Mouse (Mus musculus) gonadal fat pad, adult 2 months (tissue): Measurements from ENCODE around the gene Ccdc6. TPM values are rescaled to one million over a fixed set of nuclear protein-coding genes. Genes with fewer than 3 reads are reported as not detected.
"Not testable (repeated sequence)": the region's sequence is repeated elsewhere in the genome, so short reads cannot be mapped to it uniquely, and the experiment has no call there.

Experiments
- DNase-seq: peaks from one replicate; pipeline ENCODE4 v3.0.0-alpha.2; 2012; ENCODE audit warnings: low read depth
- polyA plus RNA-seq: library from polyadenylated mRNA; depleted of rRNA; stranded (reverse); fragments of >200 nt; gene quantifications from 2 replicates; pipeline ENCODE4 v1.2.3, GENCODE M21; 2012; rRNA removed

Ccdc6 gene
- polyA plus RNA-seq, 1 experiment: 28.7 TPM

DNA sequence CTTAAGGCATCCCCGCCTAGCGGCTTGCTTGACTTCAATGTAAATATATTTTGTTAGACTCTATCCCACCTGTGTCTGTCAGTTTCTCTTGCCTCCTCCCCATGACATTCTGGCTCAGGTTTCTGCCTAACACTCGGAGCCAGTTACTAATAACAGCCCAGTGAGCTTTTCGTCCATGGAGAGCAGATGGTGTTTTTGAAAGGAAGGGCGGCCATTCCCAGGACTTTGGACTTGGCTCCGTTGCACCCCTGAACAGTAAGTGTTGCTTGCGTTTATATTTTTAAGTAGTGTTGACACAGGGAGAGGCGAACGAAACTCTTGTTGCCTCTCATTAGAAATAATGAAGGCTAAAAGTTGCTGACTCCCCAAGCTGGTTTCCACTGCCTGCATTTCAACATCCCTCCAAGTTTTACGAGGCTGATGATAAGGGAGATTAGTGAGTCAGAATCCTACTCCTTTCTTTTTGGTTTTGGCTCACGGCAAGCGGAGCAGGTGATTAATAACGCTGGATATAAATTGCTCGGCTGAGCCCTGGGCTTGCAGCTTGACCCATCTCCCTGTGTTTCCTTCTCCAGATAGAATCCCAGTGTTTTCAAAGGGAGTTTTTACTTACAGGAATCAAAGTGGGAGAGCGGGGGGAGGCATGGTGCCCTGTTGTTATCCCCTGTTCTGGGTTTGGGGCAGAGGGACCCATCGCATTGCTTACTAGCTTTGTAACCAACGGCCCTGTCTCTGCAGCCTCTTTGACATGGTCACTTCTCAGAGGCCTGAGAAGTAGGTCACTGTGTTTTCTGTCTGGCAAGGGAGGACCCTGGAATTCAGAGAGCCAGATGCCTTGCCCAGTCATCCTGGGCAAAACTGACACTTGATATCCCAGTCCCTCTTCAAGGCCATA lies 107.8 kb downstream of the Ccdc6 start, which contains the start of gene Mrln:
TSS of gene Mrln (plus strand) at position 160 of the 895 bp plus-strand sequence.
- DNase-seq: peak; percentile 84

GRCm38 (mm10) chr10:70211281-70211680 lies 114.4 kb downstream of the Ccdc6 start:
- DNase-seq: no peak

DNA sequence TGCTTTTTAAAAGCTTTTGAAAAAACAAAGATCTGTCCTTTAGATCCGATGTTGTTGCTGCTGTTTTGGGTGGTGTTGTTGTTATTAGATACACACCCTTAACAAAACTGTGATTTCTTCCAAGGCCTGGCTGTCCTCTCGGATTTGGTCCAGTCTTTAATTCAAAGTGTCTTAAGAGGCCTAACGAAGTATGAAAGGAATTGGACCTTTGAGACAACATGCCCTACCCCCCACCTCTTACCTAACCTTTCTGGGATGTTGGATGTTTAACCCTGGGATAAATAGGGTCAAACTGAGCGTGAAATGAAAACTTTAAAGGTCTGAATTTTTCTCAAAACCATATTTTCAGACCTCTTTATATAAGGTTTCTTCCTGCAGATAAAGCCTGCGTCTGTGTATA lies 124.0 kb downstream of the Ccdc6 start:
- DNase-seq: no peak

DNA sequence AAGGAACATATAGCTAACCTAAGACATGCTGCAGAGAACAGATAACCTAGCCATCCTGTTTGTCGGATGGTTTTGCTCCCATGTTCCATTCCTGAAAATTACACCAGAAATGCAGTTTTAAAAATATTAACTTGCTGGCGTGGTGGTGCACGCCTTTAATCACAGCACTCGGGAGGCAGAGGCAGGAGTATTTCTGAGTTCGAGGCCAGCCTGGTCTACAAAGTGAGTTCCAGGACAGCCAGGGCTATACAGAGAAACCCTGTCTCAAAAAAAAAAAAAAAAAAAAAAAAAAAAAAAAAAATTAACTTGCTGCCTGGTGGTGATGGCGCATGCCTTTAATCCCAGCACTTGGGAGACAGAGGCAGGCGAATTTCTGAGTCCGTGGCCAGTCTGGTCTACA lies 125.3 kb downstream of the Ccdc6 start:
- DNase-seq: not testable (repeated sequence)

- no peak for DNase-seq
Observed at GRCm38 (mm10) chr10:70224571-70224970, 127.7 kb downstream of the Ccdc6 start.

GRCm38 (mm10) chr10:70225760-70226159 lies 128.8 kb downstream of the Ccdc6 start:
- no peak for DNase-seq

- no peak for DNase-seq
Observed at GRCm38 (mm10) chr10:70226608-70227007, 129.7 kb downstream of the Ccdc6 start.

DNA sequence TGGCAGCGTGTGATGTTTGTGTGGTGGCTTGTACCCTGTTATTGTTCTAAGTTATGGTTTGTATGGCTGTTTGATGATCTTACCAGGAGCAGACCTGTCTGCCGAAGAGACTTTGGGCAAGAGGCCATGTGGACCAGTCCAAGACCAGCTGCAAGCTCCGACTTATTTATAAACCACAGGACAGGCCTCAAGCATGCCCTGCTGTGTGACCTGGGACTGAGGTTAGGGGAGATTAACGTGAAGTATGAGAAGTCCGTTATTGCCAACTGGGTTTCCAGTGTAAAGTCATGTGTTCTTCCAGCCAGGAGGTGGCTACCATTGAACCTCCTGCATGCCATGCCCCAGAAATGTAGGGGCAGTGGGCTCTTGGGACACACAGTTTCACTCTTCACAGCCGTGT lies 133.4 kb downstream of the Ccdc6 start:
- no peak for DNase-seq

GRCm38 (mm10) chr10:70237936-70238335 lies 141.0 kb downstream of the Ccdc6 start:
- DNase-seq: no peak

Other genes with a start within 250 kb of the Ccdc6 start
- 0.62 and 1.0 TPM in 2 replicates for gene Mrln, start 107.5 kb downstream of the Ccdc6 start, polyA plus RNA-seq
- 5.0 and 6.0 TPM in 2 replicates for gene Slc16a9, start 148.0 kb downstream of the Ccdc6 start, polyA plus RNA-seq